Mouse (Mus musculus) kidney, adult 2 months (tissue): ENCODE results near the gene Fat2. TPM values are rescaled to one million over a fixed set of nuclear protein-coding genes. Genes with fewer than 3 reads are reported as not detected.

ENCODE experiments used
- DNase-seq: peaks from one replicate; pipeline ENCODE4 v3.0.0; 2021
- H3K27ac ChIP-seq: fragments of 200-500 bp; 2 replicates; pipeline ENCODE4 v1.5.1; 2012; ENCODE audit warnings: low read depth, low read length, control low read depth, inconsistent platforms; ENCODE audit not compliant: insufficient read depth
- H3K27me3 ChIP-seq: fragments of 200-500 bp; replicated peaks from 2 replicates; pipeline ENCODE4 v1.6.1; 2012; ENCODE audit warnings: mild to moderate bottlenecking, moderate library complexity, low read length, inconsistent platforms; ENCODE audit not compliant: control insufficient read depth, insufficient read depth
- H3K36me3 ChIP-seq: fragments of 200-500 bp; 2 replicates; pipeline ENCODE4 v1.6.1; 2012; ENCODE audit warnings: mild to moderate bottlenecking, moderate library complexity, low read length, inconsistent platforms; ENCODE audit not compliant: control insufficient read depth, insufficient read depth
- H3K4me1 ChIP-seq: fragments of 200-500 bp; 2 replicates; pipeline ENCODE4 v1.6.1; 2011; ENCODE audit warnings: low read length; ENCODE audit not compliant: control insufficient read depth, insufficient read depth
- H3K4me3 ChIP-seq: fragments of 200-500 bp; 2 replicates; pipeline ENCODE4 v1.5.1; 2011; ENCODE audit warnings: mild to moderate bottlenecking, low read depth, low read length, control low read depth; ENCODE audit not compliant: insufficient read depth
- CTCF ChIP-seq: fragments of 200-500 bp; conservative IDR thresholded peaks from 2 replicates; pipeline ENCODE4 v1.5.1; 2011; ENCODE audit warnings: low read depth, mild to moderate bottlenecking, control low read depth, low read length, moderate library complexity, mixed read lengths; ENCODE audit not compliant: insufficient read depth, insufficient read length
- POLR2A ChIP-seq: fragments of 200-500 bp; IDR thresholded peaks from one replicate; pipeline ENCODE4 v1.6.1; 2011; ENCODE audit warnings: low read depth, low read length, control low read depth
- WGBS: fragments of 180-500 bp; shearing (Covaris S2); methylation state at CpG from one replicate; pipeline ENCODE4 v1.1.7; 2018; 5-methylcytosine and 5-hydroxymethylcytosine counted together
- polyA plus RNA-seq: library from polyadenylated mRNA; depleted of rRNA; stranded (reverse); fragments of >200 nt; gene quantifications from 2 replicates; pipeline ENCODE4 v1.2.3, GENCODE M21; 2012

Fat2 gene
- polyA plus RNA-seq, 1 experiment: 0.06 TPM

GRCm38 (mm10) chr11:55356846-55357245 is 20.5 kb upstream of the Fat2 start:
- WGBS: 98% methylated on average over 2 of the region's 2 CpGs

GRCm38 (mm10) chr11:55341961-55342371 is 5.6 kb upstream of the Fat2 start:
- WGBS: 41% methylated on average over 11 of the region's 11 CpGs
- Histone ChIP-seq H3K4me3 (no peak overlapping the region), H3K36me3 (no peaks in the 10 kb centered on the region), H3K4me1 (no peaks in the 10 kb centered on the region), H3K27ac (no peak overlapping the region), H3K27me3 (no peaks in the 10 kb centered on the region)
- TF ChIP-seq CTCF (no peak), POLR2A (no peak)
- no peak for DNase-seq

More at GRCm38 (mm10) chr11:55356846-55357245, 20.5 kb upstream of the Fat2 start:
- H3K27me3 ChIP-seq: no peaks in the 10 kb centered on the region
- H3K27ac ChIP-seq: no peak overlapping the region
- no peak for DNase-seq
- H3K36me3 ChIP-seq: no peaks in the 10 kb centered on the region
- no peak for TF ChIP-seq CTCF
- TF ChIP-seq POLR2A: no peak
- H3K4me3 ChIP-seq: no peak overlapping the region
- H3K4me1 ChIP-seq: no peaks in the 10 kb centered on the region

GRCm38 (mm10) chr11:55340789-55341188 is 4.4 kb upstream of the Fat2 start:
- Histone ChIP-seq H3K27me3 (no peaks in the 10 kb centered on the region), H3K4me1 (no peaks in the 10 kb centered on the region), H3K4me3 (no peak overlapping the region), H3K27ac (no peak overlapping the region), H3K36me3 (no peaks in the 10 kb centered on the region)
- no peak for DNase-seq
- 69% methylated on average over 2 of the region's 2 CpGs for WGBS
- TF ChIP-seq CTCF (no peak), POLR2A (no peak)

GRCm38 (mm10) chr11:55337032-55337769 is 837 bp upstream of the Fat2 start:
- TF ChIP-seq CTCF: no peak
- TF ChIP-seq POLR2A: no peak
- Histone ChIP-seq H3K36me3 (no peaks in the 10 kb centered on the region), H3K27me3 (no peaks in the 10 kb centered on the region), H3K4me3 (no peak overlapping the region), H3K27ac (no peak overlapping the region), H3K4me1 (no peaks in the 10 kb centered on the region)
- 81% methylated on average over 5 of the region's 5 CpGs for WGBS
- DNase-seq: no peak

GRCm38 (mm10) chr11:55335314-55336076 is 869 bp downstream of the Fat2 start:
- 80% methylated on average over 14 of the region's 14 CpGs for WGBS
- Histone ChIP-seq H3K36me3 (no peaks in the 10 kb centered on the region), H3K4me3 (no peak overlapping the region), H3K27me3 (no peaks in the 10 kb centered on the region), H3K27ac (no peak overlapping the region), H3K4me1 (no peaks in the 10 kb centered on the region)
- DNase-seq: no peak
- TF ChIP-seq POLR2A (no peak), CTCF (no peak)

- H3K36me3 ChIP-seq: no peaks in the 10 kb centered on the region
- H3K27ac ChIP-seq: no peak overlapping the region
- DNase-seq: no peak
- 88% methylated on average over 4 of the region's 4 CpGs for WGBS
- H3K27me3 ChIP-seq: no peaks in the 10 kb centered on the region
- H3K4me1 ChIP-seq: no peaks in the 10 kb centered on the region
- TF ChIP-seq POLR2A: no peak
- TF ChIP-seq CTCF: no peak
- no peak overlapping the region for H3K4me3 ChIP-seq
Observed at GRCm38 (mm10) chr11:55334545-55334944, 1.8 kb downstream of the Fat2 start.

GRCm38 (mm10) chr11:55334063-55334462 is 2.3 kb downstream of the Fat2 start:
- no peaks in the 10 kb centered on the region for H3K27me3 ChIP-seq
- H3K36me3 ChIP-seq: no peaks in the 10 kb centered on the region
- WGBS: 93% methylated on average over 6 of the region's 6 CpGs
- no peak overlapping the region for H3K4me3 ChIP-seq
- H3K4me1 ChIP-seq: no peaks in the 10 kb centered on the region
- TF ChIP-seq POLR2A: no peak
- TF ChIP-seq CTCF: no peak
- DNase-seq: no peak
- no peak overlapping the region for H3K27ac ChIP-seq
